Mouse (Mus musculus): ENCODE data around the gene Prkch. TPM values are rescaled to one million over a fixed set of nuclear protein-coding genes. Genes with fewer than 3 reads are reported as not detected.

The Prkch gene
- polyA plus RNA-seq, 1 experiment from 2014 or later, result 8.0 TPM

- no peak overlapping the region for H3K9ac ChIP-seq (replicated peaks; ENCODE audit: low read depth, low read length)
- ATAC-seq (ENCODE audit: low read depth), result no peak
- no peaks in the 10 kb centered on the region for H3K9me3 ChIP-seq (ENCODE audit: control insufficient read depth, low read length)
- H3K4me2 ChIP-seq (ENCODE audit: low read depth, low read length), result no peak overlapping the region
- no peaks in the 10 kb centered on the region for H3K27me3 ChIP-seq (ENCODE audit: control insufficient read depth, insufficient read depth, low read length)
- no peak overlapping the region for H3K4me3 ChIP-seq (ENCODE audit: low read depth, low read length)
- H3K27ac ChIP-seq (ENCODE audit: low read depth, low read length), result no peak overlapping the region
- H3K36me3 ChIP-seq (ENCODE audit: control insufficient read depth, insufficient read depth, low read length), result no peaks in the 10 kb centered on the region
- peaks cover 15% of the 10 kb centered on the region for H3K4me1 ChIP-seq (ENCODE audit: control insufficient read depth, insufficient read depth, low read length)
- 86% methylated on average over 3 of the region's 3 CpGs for WGBS
Observed at GRCm38 (mm10) chr12:73611741-73612140, 27.1 kb downstream of the Prkch start.

GRCm38 (mm10) chr12:73613183-73613582, 28.6 kb downstream of the Prkch start:
- no peak overlapping the region for H3K4me2 ChIP-seq (ENCODE audit: low read depth, low read length)
- no peak for ATAC-seq (ENCODE audit: low read depth)

GRCm38 (mm10) chr12:73617652-73618051, 33.1 kb downstream of the Prkch start:
- Histone ChIP-seq H3K9ac (replicated peaks; ENCODE audit: low read depth, low read length) (no peak overlapping the region), H3K27ac (ENCODE audit: low read depth, low read length) (no peak overlapping the region), H3K9me3 (ENCODE audit: control insufficient read depth, low read length) (no peaks in the 10 kb centered on the region), H3K36me3 (ENCODE audit: control insufficient read depth, insufficient read depth, low read length) (no peaks in the 10 kb centered on the region), H3K27me3 (ENCODE audit: control insufficient read depth, insufficient read depth, low read length) (no peaks in the 10 kb centered on the region), H3K4me1 (ENCODE audit: control insufficient read depth, insufficient read depth, low read length) (no peaks in the 10 kb centered on the region), H3K4me3 (ENCODE audit: low read depth, low read length) (no peak overlapping the region), H3K4me2 (ENCODE audit: low read depth, low read length) (no peak overlapping the region)
- WGBS, result 54% methylated on average over 10 of the region's 10 CpGs
- ATAC-seq (ENCODE audit: low read depth), result no peak

More at GRCm38 (mm10) chr12:73613183-73613582, 28.6 kb downstream of the Prkch start:
- Histone ChIP-seq H3K27me3 (ENCODE audit: control insufficient read depth, insufficient read depth, low read length) (no peaks in the 10 kb centered on the region), H3K27ac (ENCODE audit: low read depth, low read length) (no peak overlapping the region), H3K4me1 (ENCODE audit: control insufficient read depth, insufficient read depth, low read length) (peaks cover 9% of the 10 kb centered on the region), H3K9me3 (ENCODE audit: control insufficient read depth, low read length) (no peaks in the 10 kb centered on the region), H3K9ac (replicated peaks; ENCODE audit: low read depth, low read length) (no peak overlapping the region), H3K4me3 (ENCODE audit: low read depth, low read length) (no peak overlapping the region), H3K36me3 (ENCODE audit: control insufficient read depth, insufficient read depth, low read length) (no peaks in the 10 kb centered on the region)
- WGBS, result 89% methylated on average over 6 of the region's 6 CpGs

GRCm38 (mm10) chr12:73625277-73626032, 40.9 kb downstream of the Prkch start:
- Histone ChIP-seq H3K9me3 (ENCODE audit: control insufficient read depth, low read length) (no peaks in the 10 kb centered on the region), H3K9ac (replicated peaks; ENCODE audit: low read depth, low read length) (no peak overlapping the region), H3K27ac (ENCODE audit: low read depth, low read length) (no peak overlapping the region), H3K4me3 (ENCODE audit: low read depth, low read length) (no peak overlapping the region), H3K4me1 (ENCODE audit: control insufficient read depth, insufficient read depth, low read length) (no peaks in the 10 kb centered on the region), H3K4me2 (ENCODE audit: low read depth, low read length) (no peak overlapping the region), H3K36me3 (ENCODE audit: control insufficient read depth, insufficient read depth, low read length) (no peaks in the 10 kb centered on the region), H3K27me3 (ENCODE audit: control insufficient read depth, insufficient read depth, low read length) (no peaks in the 10 kb centered on the region)
- WGBS, result 91% methylated on average over 6 of the region's 6 CpGs
- no peak for ATAC-seq (ENCODE audit: low read depth)

- Histone ChIP-seq H3K27me3 (ENCODE audit: control insufficient read depth, insufficient read depth, low read length) (no peaks in the 10 kb centered on the region), H3K36me3 (ENCODE audit: control insufficient read depth, insufficient read depth, low read length) (no peaks in the 10 kb centered on the region), H3K9me3 (ENCODE audit: control insufficient read depth, low read length) (no peaks in the 10 kb centered on the region), H3K27ac (ENCODE audit: low read depth, low read length) (no peak overlapping the region), H3K4me1 (ENCODE audit: control insufficient read depth, insufficient read depth, low read length) (no peaks in the 10 kb centered on the region), H3K4me3 (ENCODE audit: low read depth, low read length) (no peak overlapping the region), H3K4me2 (ENCODE audit: low read depth, low read length) (no peak overlapping the region), H3K9ac (replicated peaks; ENCODE audit: low read depth, low read length) (no peak overlapping the region)
- no peak for ATAC-seq (ENCODE audit: low read depth)
- 95% methylated on average over 14 of the region's 14 CpGs for WGBS
Observed at GRCm38 (mm10) chr12:73627902-73628301, 43.3 kb downstream of the Prkch start.

GRCm38 (mm10) chr12:73630596-73630995, 46.0 kb downstream of the Prkch start:
- Histone ChIP-seq H3K9ac (replicated peaks; ENCODE audit: low read depth, low read length) (no peak overlapping the region), H3K36me3 (ENCODE audit: control insufficient read depth, insufficient read depth, low read length) (no peaks in the 10 kb centered on the region), H3K4me2 (ENCODE audit: low read depth, low read length) (no peak overlapping the region), H3K4me1 (ENCODE audit: control insufficient read depth, insufficient read depth, low read length) (no peaks in the 10 kb centered on the region), H3K9me3 (ENCODE audit: control insufficient read depth, low read length) (no peaks in the 10 kb centered on the region), H3K27ac (ENCODE audit: low read depth, low read length) (no peak overlapping the region), H3K27me3 (ENCODE audit: control insufficient read depth, insufficient read depth, low read length) (no peaks in the 10 kb centered on the region), H3K4me3 (ENCODE audit: low read depth, low read length) (no peak overlapping the region)
- ATAC-seq (ENCODE audit: low read depth), result no peak
- 86% methylated on average over 11 of the region's 11 CpGs for WGBS

- Histone ChIP-seq H3K36me3 (ENCODE audit: control insufficient read depth, insufficient read depth, low read length) (no peaks in the 10 kb centered on the region), H3K4me3 (ENCODE audit: low read depth, low read length) (no peak overlapping the region), H3K4me1 (ENCODE audit: control insufficient read depth, insufficient read depth, low read length) (no peaks in the 10 kb centered on the region), H3K9me3 (ENCODE audit: control insufficient read depth, low read length) (no peaks in the 10 kb centered on the region), H3K27ac (ENCODE audit: low read depth, low read length) (no peak overlapping the region), H3K27me3 (ENCODE audit: control insufficient read depth, insufficient read depth, low read length) (no peaks in the 10 kb centered on the region), H3K9ac (replicated peaks; ENCODE audit: low read depth, low read length) (no peak overlapping the region), H3K4me2 (ENCODE audit: low read depth, low read length) (no peak overlapping the region)
- 84% methylated on average over 11 of the region's 11 CpGs for WGBS
- no peak for ATAC-seq (ENCODE audit: low read depth)
Observed at GRCm38 (mm10) chr12:73631148-73631547, 46.6 kb downstream of the Prkch start.

- no peak overlapping the region for H3K4me3 ChIP-seq (ENCODE audit: low read depth, low read length)
- no peaks in the 10 kb centered on the region for H3K27me3 ChIP-seq (ENCODE audit: control insufficient read depth, insufficient read depth, low read length)
- ATAC-seq (ENCODE audit: low read depth), result no peak
- H3K27ac ChIP-seq (ENCODE audit: low read depth, low read length), result no peak overlapping the region
- H3K9me3 ChIP-seq (ENCODE audit: control insufficient read depth, low read length), result no peaks in the 10 kb centered on the region
- 37% methylated on average over 8 of the region's 8 CpGs for WGBS
- no peaks in the 10 kb centered on the region for H3K36me3 ChIP-seq (ENCODE audit: control insufficient read depth, insufficient read depth, low read length)
- H3K4me2 ChIP-seq (ENCODE audit: low read depth, low read length), result no peak overlapping the region
- no peaks in the 10 kb centered on the region for H3K4me1 ChIP-seq (ENCODE audit: control insufficient read depth, insufficient read depth, low read length)
- no peak overlapping the region for H3K9ac ChIP-seq (replicated peaks; ENCODE audit: low read depth, low read length)
Observed at GRCm38 (mm10) chr12:73632671-73633244, 48.2 kb downstream of the Prkch start.

GRCm38 (mm10) chr12:73633707-73634106, 49.1 kb downstream of the Prkch start:
- no peak overlapping the region for H3K4me2 ChIP-seq (ENCODE audit: low read depth, low read length)
- H3K27me3 ChIP-seq (ENCODE audit: control insufficient read depth, insufficient read depth, low read length), result no peaks in the 10 kb centered on the region
- H3K36me3 ChIP-seq (ENCODE audit: control insufficient read depth, insufficient read depth, low read length), result no peaks in the 10 kb centered on the region
- no peak for ATAC-seq (ENCODE audit: low read depth)
- H3K4me1 ChIP-seq (ENCODE audit: control insufficient read depth, insufficient read depth, low read length), result no peaks in the 10 kb centered on the region
- H3K4me3 ChIP-seq (ENCODE audit: low read depth, low read length), result no peak overlapping the region
- 89% methylated on average over 4 of the region's 4 CpGs for WGBS
- H3K27ac ChIP-seq (ENCODE audit: low read depth, low read length), result no peak overlapping the region
- H3K9me3 ChIP-seq (ENCODE audit: control insufficient read depth, low read length), result no peaks in the 10 kb centered on the region
- H3K9ac ChIP-seq (replicated peaks; ENCODE audit: low read depth, low read length), result no peak overlapping the region

All from neural tube, embryonic 14.5 days (tissue).